Mouse (Mus musculus) kidney, postnatal 0 days (tissue): ENCODE results near the gene Pou1f1. TPM values are rescaled to one million over a fixed set of nuclear protein-coding genes. Genes with fewer than 3 reads are reported as not detected.
A peak's percentile ranks its signal among the peaks of the same experiment; 100 is the strongest.

Experiments
- ATAC-seq: fragments of 200-750 bp; cut with Nextera tagmentation; replicated peaks from 2 replicates; pipeline ENCODE4 v1.8.0; 2017; ENCODE audit warnings: low read depth, moderate number of reproducible peaks, moderate TSS enrichment, moderate library complexity; ENCODE audit not compliant: low FRiP score
- DNase-seq: peaks from one replicate; pipeline ENCODE4 v3.0.0-alpha.2; 2016; ENCODE audit warnings: low spot score
- H3K27ac ChIP-seq: fragments of 300-500 bp; sonication (generic); 2 replicates; pipeline ENCODE4 v1.5.1; 2014; ENCODE audit warnings: mild to moderate bottlenecking
- H3K27me3 ChIP-seq: fragments of 300-500 bp; sonication (generic); 2 replicates; pipeline ENCODE4 v1.6.1; 2014; ENCODE audit warnings: low read length, mixed read lengths; ENCODE audit not compliant: insufficient read depth
- H3K36me3 ChIP-seq: fragments of 300-500 bp; sonication (generic); 2 replicates; pipeline ENCODE4 v1.6.1; 2014; ENCODE audit warnings: low read length, mixed read lengths; ENCODE audit not compliant: insufficient read depth
- H3K4me1 ChIP-seq: fragments of 300-500 bp; sonication (generic); replicated peaks from 2 replicates; pipeline ENCODE4 v1.6.1; 2014; ENCODE audit warnings: antibody characterized with exemption, low read length, mixed read lengths; ENCODE audit not compliant: insufficient read depth
- H3K4me2 ChIP-seq: fragments of 300-500 bp; sonication (generic); 2 replicates; pipeline ENCODE4 v1.6.1; 2014; ENCODE audit warnings: mild to moderate bottlenecking, low read length, moderate library complexity, mixed read lengths
- H3K4me3 ChIP-seq: fragments of 300-500 bp; sonication (generic); replicated peaks from 2 replicates; pipeline ENCODE4 v1.5.1; 2014; ENCODE audit warnings: low read depth, low read length
- H3K9ac ChIP-seq: fragments of 300-500 bp; sonication (generic); 2 replicates; pipeline ENCODE4 v1.6.1; 2014; ENCODE audit warnings: low read depth, low read length
- H3K9me3 ChIP-seq: fragments of 300-500 bp; sonication (generic); replicated peaks from 2 replicates; pipeline ENCODE4 v1.6.1; 2016; ENCODE audit warnings: low read length, inconsistent platforms, mixed read lengths
- CTCF ChIP-seq: IDR thresholded peaks from 2 replicates; pipeline ENCODE4 v1.5.1; 2016; ENCODE audit warnings: antibody characterized with exemption, low read depth, mild to moderate bottlenecking, moderate library complexity
- WGBS: fragments of 180-500 bp; shearing (Covaris S2); extraction: QIAGEN DNeasy Blood & Tissue Kit; methylation state at CpG from one replicate; pipeline ENCODE4 v1.1.7; 2014; 5-methylcytosine and 5-hydroxymethylcytosine counted together
- polyA plus RNA-seq: library from polyadenylated mRNA; unstranded; fragments of >200 nt; fragmentation: Nextera tagmentation; extraction: Ambion mirVana; gene quantifications from 2 replicates; pipeline ENCODE4 v1.2.1, GENCODE M21; 2015

Pou1f1 gene
- polyA plus RNA-seq = 0.05 TPM in 1 of 2 replicates, not detected in the other

- Histone ChIP-seq H3K4me2 (no peak within 1 kb of the TSS), H3K36me3 (no peaks in the 10 kb centered on the region)
- no peak for TF ChIP-seq CTCF
These were observed at the start of gene Pou1f1 for GRCm38 (mm10) chr16:65520211-65520610. TSS of gene Pou1f1 (plus strand) at chr16:65520511.

DNA sequence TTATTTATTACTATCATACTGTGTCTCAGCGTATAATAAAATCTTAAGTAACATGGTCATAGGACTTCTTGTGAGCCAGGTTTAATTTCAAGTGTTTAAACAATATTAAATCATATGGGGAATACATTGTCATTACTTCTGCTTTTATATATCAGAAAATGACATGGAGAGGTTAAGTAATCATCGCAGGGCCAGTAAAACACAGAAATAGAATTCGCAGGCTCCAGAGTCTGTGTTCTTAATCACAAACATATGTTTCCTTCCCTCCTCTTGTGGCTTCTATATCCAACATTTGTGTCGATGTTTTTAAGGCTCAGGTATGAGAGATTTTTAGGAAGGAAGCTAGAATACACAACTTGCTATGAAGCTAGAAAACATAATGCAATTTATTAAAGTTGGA, 49.7 kb upstream of the Pou1f1 start:
- Histone ChIP-seq H3K27me3 (no peaks in the 10 kb centered on the region), H3K9me3 (no peaks in the 10 kb centered on the region), H3K4me3 (no peak overlapping the region), H3K4me2 (no peak overlapping the region), H3K9ac (no peak overlapping the region), H3K4me1 (no peaks in the 10 kb centered on the region), H3K27ac (no peak overlapping the region), H3K36me3 (no peaks in the 10 kb centered on the region)
- no peak for DNase-seq
- no peak for ATAC-seq
- no peak for TF ChIP-seq CTCF
- 56% methylated on average over 4 of the region's 4 CpGs for WGBS

More at GRCm38 (mm10) chr16:65520211-65520610, at the start of gene Pou1f1:
- no peak within 1 kb of the TSS for H3K9ac ChIP-seq
- DNase-seq (no peak), ATAC-seq (no peak)
- no peaks in the 10 kb centered on the region for H3K9me3 ChIP-seq
- 85% methylated on average over 6 of the region's 6 CpGs for WGBS
- no peak within 1 kb of the TSS for H3K4me3 ChIP-seq
- no peak within 1 kb of the TSS for H3K27ac ChIP-seq
- no peaks in the 10 kb centered on the region for H3K4me1 ChIP-seq
- H3K27me3 ChIP-seq = no peaks in the 10 kb centered on the region

GRCm38 (mm10) chr16:65472472-65473001, 47.8 kb upstream of the Pou1f1 start:
- no peak overlapping the region for H3K9ac ChIP-seq
- no peak overlapping the region for H3K27ac ChIP-seq
- H3K4me1 ChIP-seq = no peaks in the 10 kb centered on the region
- WGBS = 17% methylated on average over 5 of the region's 5 CpGs
- ATAC-seq (no peak; the same call in 1 of the 2 replicates), DNase-seq (peak; percentile 82)
- no peaks in the 10 kb centered on the region for H3K27me3 ChIP-seq
- peak; percentile 90 for TF ChIP-seq CTCF
- H3K36me3 ChIP-seq = no peaks in the 10 kb centered on the region
- no peak overlapping the region for H3K4me3 ChIP-seq
- H3K9me3 ChIP-seq = no peaks in the 10 kb centered on the region
- H3K4me2 ChIP-seq = no peak overlapping the region

- no peak for ATAC-seq
- TF ChIP-seq CTCF = no peak
- Histone ChIP-seq H3K27me3 (no peaks in the 10 kb centered on the region), H3K9ac (no peak overlapping the region), H3K4me1 (no peaks in the 10 kb centered on the region), H3K4me2 (no peak overlapping the region), H3K9me3 (no peaks in the 10 kb centered on the region), H3K36me3 (no peaks in the 10 kb centered on the region), H3K4me3 (no peak overlapping the region), H3K27ac (no peak overlapping the region)
- WGBS = 83% methylated on average over 6 of the region's 6 CpGs
- DNase-seq = no peak
These were observed 34.6 kb upstream of the Pou1f1 start for GRCm38 (mm10) chr16:65485726-65486125.

DNA sequence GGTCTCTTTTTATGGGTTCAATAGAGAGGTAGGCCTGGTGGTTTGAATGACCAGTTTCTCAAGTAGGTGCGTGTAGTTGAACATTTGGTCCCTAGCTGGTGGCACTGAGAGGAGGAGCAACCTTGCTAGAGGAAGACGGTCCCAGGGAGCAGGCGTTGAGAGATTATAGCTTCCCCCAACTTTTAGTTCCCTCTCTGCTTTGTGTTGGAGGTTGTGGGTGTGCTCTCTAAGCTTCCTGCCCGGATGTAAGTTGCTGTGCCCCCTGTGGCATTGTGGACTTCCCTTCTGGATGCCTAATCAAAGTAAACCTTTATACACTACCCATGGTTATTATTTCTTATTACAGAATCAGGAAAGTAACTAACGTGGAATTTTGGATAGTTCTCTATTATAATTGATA, 24.3 kb upstream of the Pou1f1 start:
- WGBS = 65% methylated on average over 5 of the region's 5 CpGs
- H3K27me3 ChIP-seq = no peaks in the 10 kb centered on the region
- H3K27ac ChIP-seq = no peak overlapping the region
- no peaks in the 10 kb centered on the region for H3K36me3 ChIP-seq
- no peak for TF ChIP-seq CTCF
- no peak for ATAC-seq
- no peaks in the 10 kb centered on the region for H3K4me1 ChIP-seq
- no peak for DNase-seq
- H3K9ac ChIP-seq = no peak overlapping the region
- H3K4me2 ChIP-seq = no peak overlapping the region
- no peak overlapping the region for H3K4me3 ChIP-seq
- no peaks in the 10 kb centered on the region for H3K9me3 ChIP-seq

- DNase-seq (peak; percentile 77), ATAC-seq (no peak)
- no peaks in the 10 kb centered on the region for H3K27me3 ChIP-seq
- H3K27ac ChIP-seq = no peak overlapping the region
- TF ChIP-seq CTCF = peak; percentile 85
- no peak overlapping the region for H3K4me3 ChIP-seq
- H3K4me1 ChIP-seq = no peaks in the 10 kb centered on the region
- no peak overlapping the region for H3K9ac ChIP-seq
- H3K9me3 ChIP-seq = no peaks in the 10 kb centered on the region
- H3K4me2 ChIP-seq = no peak overlapping the region
- 30% methylated on average over 2 of the region's 2 CpGs for WGBS
- H3K36me3 ChIP-seq = no peaks in the 10 kb centered on the region
These were observed 23.3 kb upstream of the Pou1f1 start for GRCm38 (mm10) chr16:65497049-65497448.

GRCm38 (mm10) chr16:65514223-65514622, 6.1 kb upstream of the Pou1f1 start:
- WGBS = 43% methylated on average over 7 of the region's 7 CpGs
- Histone ChIP-seq H3K4me3 (no peak overlapping the region), H3K27ac (no peak overlapping the region), H3K27me3 (no peaks in the 10 kb centered on the region), H3K9me3 (no peaks in the 10 kb centered on the region), H3K36me3 (no peaks in the 10 kb centered on the region), H3K4me2 (no peak overlapping the region), H3K4me1 (no peaks in the 10 kb centered on the region), H3K9ac (no peak overlapping the region)
- TF ChIP-seq CTCF = no peak
- ATAC-seq (no peak), DNase-seq (no peak)
